Mouse (Mus musculus): ENCODE results near the gene Sync. TPM values are rescaled to one million over a fixed set of nuclear protein-coding genes. Genes with fewer than 3 reads are reported as not detected.

Gene Sync
- polyA plus RNA-seq, 2 experiments, result 0.01 to 0.08 TPM

- peaks cover 82% of the 10 kb centered on the region for H3K36me3 ChIP-seq (replicated peaks; ENCODE audit: control insufficient read depth, insufficient read depth, low read depth)
- no peak overlapping the region for H3K27ac ChIP-seq
- H3K9me3 ChIP-seq (ENCODE audit: control insufficient read depth, low read length), result no peaks in the 10 kb centered on the region
- no peak for TF ChIP-seq EP300 (IDR thresholded peaks at IDR 0.05; ENCODE audit: low read depth)
- no peak for TF ChIP-seq CTCF (IDR thresholded peaks at IDR 0.05; ENCODE audit: low read depth)
- H3K4me3 ChIP-seq (ENCODE audit: insufficient read depth in 1 of 2, low read depth in 2 of 2, low read length in 2 of 2), result no peak overlapping the region
- no peak for ATAC-seq (ENCODE audit: insufficient read depth)
- WGBS (ENCODE audit: insufficient replicate concordance), result 79% methylated on average over 1 of the region's 1 CpGs
- no peak overlapping the region for H3K4me2 ChIP-seq (ENCODE audit: low read depth)
- H3K4me1 ChIP-seq (replicated peaks; ENCODE audit: control insufficient read depth in 2 of 2, insufficient read depth in 2 of 2, low read length in 1 of 2), result no peaks in the 10 kb centered on the region
- DNase-seq (ENCODE audit: low read depth in 3 of 3, low spot score in 3 of 3), result no peak
- H3K27me3 ChIP-seq (ENCODE audit: control insufficient read depth, insufficient read depth, low read length), result no peaks in the 10 kb centered on the region
- H3K9ac ChIP-seq (replicated peaks), result no peak overlapping the region
Observed at GRCm38 (mm10) chr4:129324756-129325155, 37.3 kb downstream of the Sync start.

GRCm38 (mm10) chr4:129326191-129326590, 38.8 kb downstream of the Sync start:
- no peak overlapping the region for H3K27ac ChIP-seq
- 85% methylated on average over 1 of the region's 1 CpGs for WGBS (ENCODE audit: insufficient replicate concordance)
- H3K4me1 ChIP-seq (replicated peaks; ENCODE audit: control insufficient read depth in 2 of 2, insufficient read depth in 2 of 2, low read length in 1 of 2), result no peaks in the 10 kb centered on the region; a peak in 1 of 4 replicates
- no peaks in the 10 kb centered on the region for H3K9me3 ChIP-seq (ENCODE audit: control insufficient read depth, low read length)
- no peak overlapping the region for H3K4me3 ChIP-seq (ENCODE audit: insufficient read depth in 1 of 2, low read depth in 2 of 2, low read length in 2 of 2)
- no peak overlapping the region for H3K4me2 ChIP-seq (ENCODE audit: low read depth)
- no peak overlapping the region for H3K9ac ChIP-seq (replicated peaks)
- no peaks in the 10 kb centered on the region for H3K27me3 ChIP-seq (ENCODE audit: control insufficient read depth, insufficient read depth, low read length)
- TF ChIP-seq CTCF (IDR thresholded peaks at IDR 0.05; ENCODE audit: low read depth), result no peak
- TF ChIP-seq EP300 (IDR thresholded peaks at IDR 0.05; ENCODE audit: low read depth), result no peak
- DNase-seq (ENCODE audit: low read depth in 3 of 3, low spot score in 3 of 3) (no peak), ATAC-seq (ENCODE audit: insufficient read depth) (no peak)
- H3K36me3 ChIP-seq (replicated peaks; ENCODE audit: control insufficient read depth, insufficient read depth, low read depth), result peaks cover 83% of the 10 kb centered on the region

GRCm38 (mm10) chr4:129332846-129333245, 45.4 kb downstream of the Sync start:
- DNase-seq (ENCODE audit: low read depth in 3 of 3, low spot score in 3 of 3) (no peak), ATAC-seq (ENCODE audit: insufficient read depth) (no peak)
- Histone ChIP-seq H3K36me3 (replicated peaks; ENCODE audit: control insufficient read depth, insufficient read depth, low read depth) (peaks cover 52% of the 10 kb centered on the region), H3K27me3 (ENCODE audit: control insufficient read depth, insufficient read depth, low read length) (no peaks in the 10 kb centered on the region), H3K4me3 (ENCODE audit: insufficient read depth in 1 of 2, low read depth in 2 of 2, low read length in 2 of 2) (peak overlapping the region in 1 of 2 experiments; percentile 2; a peak in 2 of 4 replicates), H3K9me3 (ENCODE audit: control insufficient read depth, low read length) (no peaks in the 10 kb centered on the region), H3K4me2 (ENCODE audit: low read depth) (peak overlapping the region; percentile 97), H3K4me1 (replicated peaks; ENCODE audit: control insufficient read depth in 2 of 2, insufficient read depth in 2 of 2, low read length in 1 of 2) (peaks cover 19 to 21% of the 10 kb centered on the region in 2 experiments), H3K9ac (replicated peaks) (peak overlapping the region; percentile 19), H3K27ac (no peak overlapping the region)
- 51% methylated on average over 1 of the region's 1 CpGs for WGBS (ENCODE audit: insufficient replicate concordance)
- no peak for TF ChIP-seq EP300 (IDR thresholded peaks at IDR 0.05; ENCODE audit: low read depth)
- TF ChIP-seq CTCF (IDR thresholded peaks at IDR 0.05; ENCODE audit: low read depth), result no peak

- peaks cover 35% of the 10 kb centered on the region in 2 experiments for H3K4me1 ChIP-seq (replicated peaks; ENCODE audit: control insufficient read depth in 2 of 2, insufficient read depth in 2 of 2, low read length in 1 of 2)
- no peaks in the 10 kb centered on the region for H3K27me3 ChIP-seq (ENCODE audit: control insufficient read depth, insufficient read depth, low read length)
- DNase-seq (ENCODE audit: low read depth in 3 of 3, low spot score in 3 of 3), result peak in 1 of 3 experiments; percentile 24
- H3K4me2 ChIP-seq (ENCODE audit: low read depth), result peak overlapping the region; percentile 97
- H3K9ac ChIP-seq (replicated peaks), result peak overlapping the region; percentile 95
- WGBS (ENCODE audit: insufficient replicate concordance), result under 1% methylated on average over 62 of the region's 62 CpGs
- H3K27ac ChIP-seq, result peak overlapping the region; percentile 82
- TF ChIP-seq CTCF (IDR thresholded peaks at IDR 0.05; ENCODE audit: low read depth) (no peak), EP300 (IDR thresholded peaks at IDR 0.05; ENCODE audit: low read depth) (no peak)
- peaks cover 36% of the 10 kb centered on the region for H3K36me3 ChIP-seq (replicated peaks; ENCODE audit: control insufficient read depth, insufficient read depth, low read depth)
- peak; percentile 62 for ATAC-seq (ENCODE audit: insufficient read depth)
- no peaks in the 10 kb centered on the region for H3K9me3 ChIP-seq (ENCODE audit: control insufficient read depth, low read length)
- H3K4me3 ChIP-seq (ENCODE audit: insufficient read depth in 1 of 2, low read depth in 2 of 2, low read length in 2 of 2), result peak overlapping the region; percentile 87 to 99
Observed at GRCm38 (mm10) chr4:129334677-129335215, 47.3 kb downstream of the Sync start.

GRCm38 (mm10) chr4:129335216-129336074, 48.0 kb downstream of the Sync start, which contains the start of the genes Rbbp4 and Zbtb8os:
Rbbp4 (minus strand) TSS chr4:129335370.
Zbtb8os (plus strand) TSS chr4:129335695.
- Histone ChIP-seq H3K4me2 (ENCODE audit: low read depth) (peak within 1 kb of the TSS; percentile 97), H3K4me1 (replicated peaks; ENCODE audit: control insufficient read depth in 2 of 2, insufficient read depth in 2 of 2, low read length in 1 of 2) (peaks cover 40 to 41% of the 10 kb centered on the region in 2 experiments), H3K27ac (peak within 1 kb of the TSS; percentile 98), H3K27me3 (ENCODE audit: control insufficient read depth, insufficient read depth, low read length) (no peaks in the 10 kb centered on the region), H3K9me3 (ENCODE audit: control insufficient read depth, low read length) (no peaks in the 10 kb centered on the region), H3K36me3 (replicated peaks; ENCODE audit: control insufficient read depth, insufficient read depth, low read depth) (peaks cover 29% of the 10 kb centered on the region), H3K9ac (replicated peaks) (peak within 1 kb of the TSS; percentile 95), H3K4me3 (ENCODE audit: insufficient read depth in 1 of 2, low read depth in 2 of 2, low read length in 2 of 2) (peak within 1 kb of the TSS; percentile 87 to 99)
- TF ChIP-seq CTCF (IDR thresholded peaks at IDR 0.05; ENCODE audit: low read depth) (peak; percentile 34), EP300 (IDR thresholded peaks at IDR 0.05; ENCODE audit: low read depth) (peak; percentile 32; the same call in 1 of the 2 replicates)
- peak; percentile 96 to 98 (median 97) for DNase-seq (ENCODE audit: low read depth in 3 of 3, low spot score in 3 of 3)
- WGBS (ENCODE audit: insufficient replicate concordance), result under 1% methylated on average over 69 of the region's 73 CpGs
- peak; percentile 87 for ATAC-seq (ENCODE audit: insufficient read depth)
